Mouse (Mus musculus): ENCODE results near the gene Omp. TPM values are rescaled to one million over a fixed set of nuclear protein-coding genes. Genes with fewer than 3 reads are reported as not detected.
"Not testable (repeated sequence)": the region's sequence is repeated elsewhere in the genome, so short reads cannot be mapped to it uniquely, and the experiment has no call there.

The Omp gene
- total RNA-seq (2022): 1 to 10 TPM in 3 of 4 experiments, under 1 TPM in 1; 0.92 to 1.3 (median 1.1) TPM

DNA sequence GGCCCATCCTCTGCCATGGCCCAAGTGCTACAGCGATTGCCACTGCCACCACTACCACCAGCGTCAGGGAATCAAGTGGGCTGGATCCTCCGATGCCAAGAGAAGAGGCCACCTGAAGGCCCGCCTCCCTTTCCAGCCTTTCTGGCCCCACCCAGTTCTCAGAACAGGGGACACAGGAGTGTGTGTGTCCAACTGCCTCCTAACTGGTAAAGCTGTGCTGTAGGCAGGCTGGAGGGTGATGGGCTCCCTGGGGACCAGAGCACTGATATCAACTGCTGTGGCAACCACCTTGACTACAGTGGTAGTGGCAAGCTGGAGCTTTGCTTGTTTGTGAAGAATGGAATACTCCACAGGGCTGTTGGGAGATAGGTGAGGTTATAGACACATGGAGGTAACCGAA, at the start of gene Omp:
Omp (minus strand) TSS at position 101 of the 400 bp plus-strand sequence.
- no peak for DNase-seq (ENCODE audit: low spot score in 2 of 2)

DNA sequence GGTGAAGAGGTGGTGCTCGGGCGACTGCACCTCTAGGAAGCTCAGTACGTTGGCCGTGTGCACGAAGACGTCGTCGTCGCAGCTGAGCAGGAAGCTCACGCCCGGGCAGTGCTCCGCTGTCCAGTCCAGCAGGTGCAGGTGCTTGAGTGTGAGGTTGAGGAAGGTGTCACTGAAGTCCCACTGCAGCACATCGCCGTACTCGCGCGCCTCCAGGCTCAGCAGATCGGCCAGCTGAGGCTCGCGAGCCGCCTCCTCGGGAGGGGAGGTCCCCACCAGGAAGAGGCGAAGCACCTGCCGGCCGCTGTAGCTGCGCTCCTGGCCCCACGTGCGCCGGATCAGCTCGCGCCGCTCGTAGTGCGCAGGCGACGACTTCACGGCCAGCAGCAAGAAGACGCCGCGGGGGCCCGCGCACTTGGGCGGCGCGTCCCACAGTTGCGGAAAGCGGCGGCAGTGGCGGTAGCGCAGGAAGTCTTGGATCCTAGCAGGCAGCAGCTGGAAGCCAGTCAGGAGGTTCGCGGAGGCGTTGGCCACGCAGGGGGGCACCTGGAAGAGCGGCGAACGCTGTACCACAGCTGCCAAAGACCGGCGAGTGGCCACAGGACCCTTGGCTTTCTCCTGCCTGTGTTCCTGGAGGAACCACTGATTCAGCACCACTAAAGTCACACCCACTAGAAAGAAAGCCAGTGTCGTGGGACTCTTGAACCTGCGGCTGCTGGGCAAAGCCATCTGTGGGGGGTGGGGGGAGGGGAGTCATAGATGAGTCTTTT, 48.9 kb upstream of the Omp start:
- no peak for DNase-seq (ENCODE audit: low spot score in 2 of 2)

DNA sequence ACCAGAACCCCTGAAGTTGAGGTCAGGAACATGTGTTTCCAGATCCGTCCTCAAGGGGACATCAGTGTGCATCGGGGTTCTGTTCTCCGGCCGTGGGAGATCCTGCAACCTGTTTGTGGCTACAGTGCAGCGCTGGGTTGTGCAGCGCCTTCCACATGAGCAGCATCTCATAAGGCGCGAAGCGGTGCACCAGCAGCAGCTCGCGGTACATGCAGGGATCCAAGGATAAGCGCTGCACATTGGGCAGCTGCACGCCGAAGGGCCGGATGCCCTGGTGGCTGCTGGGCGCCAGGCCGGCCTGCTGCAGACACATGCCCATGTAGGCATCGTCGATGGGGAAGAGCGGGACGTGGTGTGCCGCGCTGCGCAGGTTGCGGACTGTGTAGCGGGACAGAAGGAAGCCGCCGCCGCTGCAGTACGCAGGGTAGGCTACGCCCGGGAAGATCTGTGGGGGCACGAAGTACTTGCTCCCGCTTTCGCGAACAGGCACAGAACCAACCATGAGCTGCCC, 48.3 kb upstream of the Omp start:
- DNase-seq (ENCODE audit: low spot score in 2 of 2): no peak

DNA sequence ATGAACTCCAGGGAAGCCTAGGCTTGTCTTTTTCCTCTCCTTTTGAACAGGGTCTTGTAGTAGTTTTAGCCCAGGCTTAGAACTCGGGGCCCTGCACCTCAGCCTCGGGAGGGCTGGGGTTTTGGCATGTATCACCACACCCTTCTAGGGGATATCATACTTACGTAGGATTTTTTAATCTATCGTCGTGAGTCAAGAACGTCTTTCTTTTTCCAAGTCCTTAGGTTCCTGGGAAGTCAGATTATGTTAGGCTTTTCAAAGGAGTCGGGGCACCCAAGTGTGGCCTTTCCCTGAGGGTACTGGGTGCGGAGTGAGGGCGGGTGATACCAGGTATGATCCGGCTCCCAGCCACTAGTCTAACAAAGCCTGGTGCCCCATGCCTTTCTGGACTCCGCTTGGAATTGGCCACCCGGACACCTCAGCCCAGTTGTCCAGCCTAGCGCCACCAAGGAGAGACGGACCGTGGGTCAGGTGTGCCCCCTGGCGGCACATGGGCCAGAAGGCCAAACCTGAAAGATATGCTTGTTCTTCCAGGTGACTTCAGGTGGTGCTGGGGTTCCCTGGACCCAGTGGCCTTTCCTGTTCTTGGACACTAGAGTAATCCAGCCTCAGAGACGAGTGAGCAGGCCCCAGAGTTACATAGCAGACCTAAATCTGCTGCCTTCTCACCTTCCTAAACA, 46.4 kb upstream of the Omp start:
- DNase-seq (ENCODE audit: low spot score in 2 of 2): no peak

DNA sequence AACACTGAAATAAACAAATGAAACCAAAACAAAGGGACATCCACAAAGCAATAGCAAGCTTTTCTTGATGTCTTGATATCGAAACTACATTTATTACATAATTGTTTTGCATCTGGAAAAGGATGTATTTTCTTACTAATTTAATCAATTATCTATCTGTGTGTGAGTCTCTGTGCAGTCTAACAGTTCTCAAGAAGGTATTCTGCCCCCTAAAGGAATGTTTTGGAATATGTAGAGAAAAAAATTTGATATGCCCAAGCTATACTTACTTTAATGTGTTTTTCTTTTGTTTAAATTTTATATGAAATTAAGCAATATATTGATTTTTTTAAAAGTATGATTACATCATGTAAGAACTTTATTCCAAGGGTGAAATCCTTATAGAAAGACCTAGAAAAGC, 45.3 kb upstream of the Omp start:
- DNase-seq (ENCODE audit: low spot score in 2 of 2): no peak

DNA sequence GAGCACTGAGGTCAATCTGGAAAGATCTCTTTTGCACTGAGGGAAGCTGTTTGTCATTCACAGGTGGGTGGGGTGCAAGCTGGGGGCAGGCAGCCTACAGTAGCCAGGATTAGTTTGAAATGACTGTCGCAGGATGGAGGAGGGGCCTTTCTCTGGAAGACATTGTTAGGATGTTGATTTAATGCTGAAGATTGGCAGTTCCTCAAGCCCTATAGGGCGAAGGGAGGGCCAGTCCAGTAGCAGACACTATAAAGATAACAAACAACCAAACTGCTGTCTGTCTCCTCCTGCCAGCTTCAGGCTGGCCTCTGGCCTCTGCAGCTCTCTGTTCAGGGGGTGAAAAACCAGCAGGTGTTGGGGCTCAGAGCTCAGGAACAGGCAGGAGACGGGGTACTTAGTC, 44.4 kb upstream of the Omp start:
- no peak for DNase-seq (ENCODE audit: low spot score in 2 of 2)

DNA sequence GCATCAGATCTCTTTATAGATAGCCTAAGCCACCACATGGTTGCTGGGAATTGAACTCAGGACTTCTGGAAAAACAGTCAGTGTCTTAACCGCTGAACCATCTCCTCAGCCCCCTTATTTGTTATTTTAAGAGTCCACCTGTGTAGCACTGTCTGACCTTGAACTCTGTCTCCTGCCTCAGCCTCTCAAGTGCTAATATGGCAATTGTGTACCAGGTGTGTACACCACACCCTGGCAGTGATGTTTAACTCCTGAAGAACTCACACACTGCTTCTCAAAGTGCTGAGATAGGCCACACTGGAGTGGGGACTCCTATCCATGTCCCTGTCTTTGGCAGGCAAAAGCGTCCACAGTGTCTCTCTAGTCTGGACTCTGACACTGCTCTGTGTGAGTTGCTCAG, 43.4 kb upstream of the Omp start:
- no peak for DNase-seq (ENCODE audit: low spot score in 2 of 2)

DNA sequence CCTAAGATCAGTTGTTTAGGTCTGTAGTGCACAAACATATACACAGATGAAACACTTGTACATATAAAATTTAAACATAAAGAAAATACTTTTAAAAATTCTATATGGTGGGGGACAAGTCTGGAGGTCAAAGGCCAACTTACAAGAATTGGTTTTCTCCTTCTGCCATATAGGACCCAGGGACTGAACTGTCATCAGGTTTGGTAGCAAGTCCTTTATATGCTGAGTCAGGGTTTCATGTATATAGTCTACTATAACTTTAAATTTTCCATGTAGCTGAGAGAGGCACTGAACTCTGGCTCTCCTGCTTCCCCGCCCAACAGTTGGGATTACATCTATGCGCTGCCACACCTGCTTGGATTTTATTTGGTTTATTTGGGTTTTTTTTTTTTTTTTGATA, 42.9 kb upstream of the Omp start:
- no peak for DNase-seq (ENCODE audit: low spot score in 2 of 2)

DNA sequence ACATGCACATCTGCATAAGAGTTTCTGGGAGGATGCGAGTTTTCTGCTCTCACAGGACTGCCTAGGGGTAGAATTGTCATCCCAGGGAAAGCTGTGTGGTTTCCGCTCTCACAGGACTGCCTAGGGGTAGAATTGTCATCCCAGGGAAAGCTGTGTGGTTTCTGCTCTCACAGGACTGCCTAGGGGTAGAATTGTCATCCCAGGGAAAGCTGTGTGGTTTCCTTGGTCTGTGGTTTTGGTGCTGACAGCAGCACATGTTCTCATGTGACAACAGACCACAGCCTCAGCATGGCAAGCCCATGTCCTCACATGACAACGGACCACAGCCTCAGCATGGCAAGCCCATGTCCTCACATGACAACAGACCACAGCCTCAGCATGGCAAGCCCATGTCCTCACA, 42.0 kb upstream of the Omp start:
- not testable (repeated sequence) for DNase-seq (ENCODE audit: low spot score in 2 of 2)

DNA sequence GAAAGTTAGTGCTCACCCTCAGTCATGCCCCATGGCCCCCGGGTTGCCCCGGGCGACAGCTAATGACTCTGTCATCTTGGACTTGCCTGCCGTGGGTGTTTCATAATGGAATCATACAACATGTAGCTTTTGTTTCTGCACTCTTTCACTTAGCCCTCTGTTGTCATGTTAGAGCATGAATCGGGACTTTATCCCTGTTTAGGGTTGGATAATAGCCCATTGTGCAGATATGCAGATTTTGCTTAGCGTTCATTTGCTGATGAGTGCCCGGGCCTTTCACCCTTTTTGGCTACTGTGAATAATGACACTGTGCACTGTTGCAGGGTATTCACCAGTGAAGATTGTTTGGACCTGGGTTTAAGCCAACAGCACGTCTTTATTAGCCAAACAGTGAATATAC, 41.3 kb upstream of the Omp start:
- DNase-seq (ENCODE audit: low spot score in 2 of 2): peak in 1 of 2 experiments; percentile 45

DNA sequence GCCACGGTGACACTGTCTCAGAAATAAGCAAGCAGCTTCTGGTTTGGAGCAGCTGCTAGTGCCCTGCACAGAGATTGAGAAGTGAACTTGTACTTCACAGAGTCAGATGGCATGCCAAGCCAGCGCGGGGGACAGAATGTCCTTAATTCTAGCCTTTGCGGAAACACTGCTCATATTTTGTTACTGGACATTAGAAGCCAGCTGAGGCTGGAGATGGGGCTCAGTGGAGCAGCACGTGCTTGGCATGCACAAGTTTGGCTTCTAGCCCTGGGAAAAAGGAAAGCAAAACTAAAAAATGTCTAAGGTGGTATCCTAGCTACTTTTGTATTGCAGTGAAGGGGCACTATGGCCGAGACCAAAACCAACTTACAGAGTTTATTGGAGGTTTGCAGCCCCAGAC, 40.0 kb upstream of the Omp start:
- peak in 1 of 2 experiments; percentile 41 for DNase-seq (ENCODE audit: low spot score in 2 of 2)

DNA sequence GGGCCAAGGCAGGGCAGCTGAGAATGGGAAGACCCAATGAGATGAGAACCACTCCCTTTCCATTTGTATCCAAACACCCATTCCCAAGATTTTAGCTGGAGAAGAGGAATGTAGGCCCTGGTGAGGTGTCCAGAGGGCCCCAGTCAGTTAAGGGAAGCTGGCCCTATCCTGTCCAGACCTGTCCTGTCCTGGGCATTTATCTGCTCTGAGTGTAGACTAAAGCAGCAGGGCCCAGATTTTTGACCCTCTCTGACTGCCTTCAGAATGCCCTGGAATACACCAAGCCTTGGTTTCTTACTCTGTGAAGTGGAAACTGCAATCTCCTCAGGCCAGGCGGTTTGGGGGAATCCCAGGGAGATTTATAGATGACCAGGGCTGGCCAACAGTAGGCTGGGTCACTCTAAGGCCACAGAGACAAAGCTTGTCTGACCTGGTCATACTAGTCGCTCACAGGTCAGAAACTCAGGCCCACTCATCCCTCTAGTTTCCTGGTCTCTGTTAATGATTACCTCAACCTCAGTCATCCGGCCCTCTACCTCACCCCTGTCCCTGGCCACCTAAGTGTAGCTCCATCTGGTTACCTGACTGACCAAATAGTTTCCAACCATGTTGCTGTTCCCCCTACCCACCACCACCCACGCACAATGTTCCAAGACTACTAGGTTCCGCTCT, 33.4 kb upstream of the Omp start:
- no peak for DNase-seq (ENCODE audit: low spot score in 2 of 2)

DNA sequence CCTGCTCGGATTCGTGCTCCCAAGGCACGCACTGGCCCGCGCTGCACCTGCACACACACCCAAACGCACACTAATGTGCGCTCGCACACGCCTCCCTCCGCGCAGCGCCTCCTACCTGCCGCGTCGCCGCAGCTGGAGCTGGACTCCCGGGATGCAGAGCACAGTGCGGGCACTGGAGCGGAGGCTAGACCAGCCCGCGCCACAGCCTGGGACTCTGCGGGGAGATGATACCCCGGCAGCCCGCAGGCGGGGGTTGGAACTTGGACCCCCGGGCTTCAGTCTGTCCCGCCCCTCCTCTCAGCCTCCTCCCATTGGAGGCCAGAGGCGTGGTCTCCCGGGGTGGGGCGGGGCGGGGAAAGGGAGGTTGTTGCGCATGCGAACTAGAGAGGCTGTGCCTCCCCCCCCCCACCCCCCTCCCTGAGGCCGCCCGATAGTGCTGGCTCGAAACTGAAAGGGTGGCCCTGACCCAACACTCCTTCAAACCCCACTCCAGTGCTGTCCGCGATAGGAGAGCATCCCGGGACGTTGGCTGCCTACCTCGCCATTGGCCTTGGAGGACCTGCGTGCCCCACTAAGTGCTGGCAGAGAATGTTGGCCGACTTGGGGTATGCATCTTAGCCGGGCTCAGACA, 32.7 kb upstream of the Omp start, which contains the start of gene Capn5:
Capn5 (minus strand) TSS at position 346 of the 631 bp plus-strand sequence.
- peak; percentile 35 to 41 for DNase-seq (ENCODE audit: low spot score in 2 of 2)

DNA sequence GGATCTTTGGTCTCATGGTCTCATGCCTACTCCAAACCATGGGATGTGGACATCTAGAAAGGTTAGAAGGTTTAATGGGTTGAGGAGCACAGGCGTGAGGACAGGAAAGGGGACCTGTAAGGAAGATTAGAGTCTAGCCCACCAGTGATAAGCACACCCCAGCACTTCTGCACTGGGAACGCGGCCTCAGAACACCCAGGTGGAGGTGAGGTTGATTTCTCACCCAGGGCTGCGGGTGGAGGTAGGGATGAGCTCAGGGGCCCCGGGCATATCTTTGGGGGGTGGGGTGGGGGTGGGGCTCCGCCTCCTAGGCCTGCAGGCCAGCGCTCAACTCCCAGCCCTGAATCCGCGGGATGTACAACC, 32.2 kb upstream of the Omp start:
- no peak for DNase-seq (ENCODE audit: low spot score in 2 of 2)

DNA sequence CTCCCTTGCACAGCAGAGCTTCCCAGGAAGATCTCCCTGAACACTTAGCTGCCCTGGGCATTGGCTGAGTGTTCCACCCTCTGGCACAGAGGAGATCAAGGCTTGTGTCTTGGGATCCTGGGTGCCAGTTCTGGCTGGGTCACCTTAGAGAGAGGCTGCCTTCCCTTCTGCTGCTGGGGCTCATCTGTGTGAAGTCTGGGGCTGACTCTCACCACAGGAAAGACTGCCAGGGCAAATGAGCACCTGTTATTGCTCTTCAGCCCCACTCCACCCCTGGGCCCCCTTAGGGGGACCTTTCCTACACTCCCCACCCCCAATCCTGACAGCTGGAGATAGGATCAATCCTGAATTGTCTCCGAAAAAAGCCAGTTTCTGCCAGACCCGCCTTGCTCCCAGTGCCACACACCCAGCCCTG, 31.8 kb upstream of the Omp start:
- DNase-seq (ENCODE audit: low spot score in 2 of 2): no peak

DNA sequence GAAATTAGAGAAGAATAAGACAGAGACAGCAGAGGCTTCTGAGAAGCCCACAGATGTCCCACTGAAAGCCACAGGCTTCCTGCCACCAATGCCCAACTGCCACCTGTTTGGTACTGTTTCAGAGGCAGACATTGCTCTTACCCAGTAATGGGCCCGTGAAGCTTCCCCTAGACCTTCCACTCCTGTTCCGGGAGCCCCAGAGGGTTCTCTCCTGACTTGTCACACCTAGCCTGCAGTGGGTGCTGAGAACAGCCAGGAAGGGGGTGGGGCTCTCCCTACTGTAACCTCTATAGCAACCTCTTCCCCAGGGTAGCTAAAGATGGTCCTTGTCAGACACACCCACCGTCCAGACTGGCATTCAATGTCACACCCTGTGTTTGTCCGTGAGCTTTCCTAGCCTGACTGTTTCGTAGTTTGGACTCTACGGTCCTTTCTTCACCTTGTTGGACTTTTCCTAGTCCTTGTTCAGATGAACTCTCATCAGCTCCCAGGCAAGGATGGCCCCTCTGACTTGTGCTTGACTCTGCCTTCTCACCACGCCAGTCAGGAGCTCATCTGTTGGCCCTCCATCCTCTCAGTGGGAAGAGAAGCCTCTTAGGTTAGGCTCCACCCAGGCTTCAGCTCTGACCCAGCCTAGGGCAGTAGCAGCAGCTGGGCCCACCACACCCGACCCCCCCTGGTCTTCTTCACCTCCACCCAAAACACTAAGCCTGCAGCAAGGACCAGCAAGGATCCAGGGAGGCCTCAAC, 31.2 kb upstream of the Omp start:
- no peak for DNase-seq (ENCODE audit: low spot score in 2 of 2)

DNA sequence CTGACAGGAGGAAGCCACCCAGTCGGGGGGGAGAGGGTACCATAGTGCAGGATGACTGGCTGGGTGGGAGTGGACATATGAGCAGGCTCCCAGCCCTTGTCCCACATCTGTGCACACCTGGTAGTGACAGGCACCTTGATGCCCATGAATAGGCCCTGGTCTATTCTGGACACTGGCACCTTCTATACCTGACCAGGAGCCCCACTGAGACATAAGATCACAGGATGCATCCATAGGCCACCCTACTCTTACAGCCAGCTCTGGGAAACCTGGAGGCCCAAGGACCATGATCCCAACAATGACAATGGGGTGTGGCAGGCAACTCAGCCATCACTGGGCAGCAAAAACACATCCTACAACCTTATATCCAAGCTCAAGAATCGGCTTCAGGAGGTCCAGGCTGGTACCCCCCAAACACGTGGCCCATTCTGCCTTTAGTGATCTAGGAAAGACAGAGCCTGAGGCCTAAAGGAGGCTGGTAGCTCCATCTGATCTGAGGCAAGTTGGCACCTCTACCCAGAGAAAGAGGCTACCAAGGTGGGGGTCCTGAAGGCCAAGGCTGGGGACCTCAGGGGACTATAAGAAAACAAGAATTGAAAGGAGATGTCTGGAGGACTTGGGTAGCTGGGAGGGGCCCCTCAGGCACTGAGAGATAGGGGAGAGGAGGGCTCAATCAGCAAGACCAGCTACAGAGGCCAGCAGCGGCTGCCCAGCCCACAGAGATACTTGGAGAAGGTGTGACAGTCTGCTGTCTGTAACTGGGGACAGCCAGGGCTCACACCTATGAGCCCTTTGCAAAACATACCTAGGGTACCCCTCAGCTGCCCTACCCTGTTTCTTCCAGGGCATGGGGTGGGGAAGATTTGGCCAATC, 29.8 kb upstream of the Omp start:
- DNase-seq (ENCODE audit: low spot score in 2 of 2): no peak

DNA sequence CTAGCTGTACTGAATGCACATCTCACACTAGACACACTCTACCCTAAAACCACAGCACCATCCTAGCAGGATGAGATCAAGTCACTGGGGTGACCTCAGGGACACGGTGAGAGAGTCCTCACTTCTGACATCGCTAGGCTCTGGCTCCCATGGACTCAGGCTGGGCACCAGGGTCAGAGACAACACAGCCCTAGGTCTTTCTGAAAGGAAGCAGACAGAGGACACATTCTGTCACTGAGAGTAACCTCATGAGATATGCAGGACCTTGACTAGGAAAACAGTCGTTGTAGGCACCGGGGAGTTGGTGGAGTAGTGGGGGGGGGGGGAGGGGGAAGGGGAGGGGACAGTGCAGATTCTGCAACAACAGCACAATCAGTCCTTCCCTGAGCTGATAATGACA, 28.1 kb upstream of the Omp start:
- DNase-seq (ENCODE audit: low spot score in 2 of 2): no peak

DNA sequence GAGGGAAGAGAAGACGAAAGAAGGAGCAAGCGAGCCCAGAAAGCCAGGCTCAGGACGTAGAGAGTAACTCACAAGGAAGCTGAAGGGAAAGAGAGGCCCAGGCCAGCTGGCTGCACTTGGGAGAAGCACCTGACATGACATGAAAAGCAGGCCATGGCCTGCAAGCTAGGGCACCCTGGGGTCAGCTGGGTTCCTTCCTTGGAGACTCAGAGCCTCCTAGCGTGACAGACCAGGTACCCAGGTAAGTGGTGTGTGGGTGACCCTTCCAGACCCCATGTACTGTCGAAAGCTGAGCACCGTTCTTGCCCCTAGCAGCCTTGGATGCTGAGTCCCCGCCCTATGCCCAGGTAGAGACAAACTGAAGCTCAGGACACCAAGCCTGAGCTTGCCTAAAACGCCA, 27.4 kb upstream of the Omp start:
- no peak for DNase-seq (ENCODE audit: low spot score in 2 of 2)

Measured in layer of hippocampus, adult 8-10 months (tissue).